Mouse (Mus musculus) testis, postnatal 10 days (tissue): ENCODE results near the gene Nupl2.

Experiments
- DNase-seq: peaks from one replicate; pipeline ENCODE4 v3.0.0; 2021; ENCODE audit warnings: low spot score

The Nupl2 gene

GRCm38 (mm10) chr5:24164789-24165445, at the start of gene Nupl2:
Gene Nupl2, plus strand, starts transcription at chr5:24164963.
- peak; percentile 97 for DNase-seq

DNA sequence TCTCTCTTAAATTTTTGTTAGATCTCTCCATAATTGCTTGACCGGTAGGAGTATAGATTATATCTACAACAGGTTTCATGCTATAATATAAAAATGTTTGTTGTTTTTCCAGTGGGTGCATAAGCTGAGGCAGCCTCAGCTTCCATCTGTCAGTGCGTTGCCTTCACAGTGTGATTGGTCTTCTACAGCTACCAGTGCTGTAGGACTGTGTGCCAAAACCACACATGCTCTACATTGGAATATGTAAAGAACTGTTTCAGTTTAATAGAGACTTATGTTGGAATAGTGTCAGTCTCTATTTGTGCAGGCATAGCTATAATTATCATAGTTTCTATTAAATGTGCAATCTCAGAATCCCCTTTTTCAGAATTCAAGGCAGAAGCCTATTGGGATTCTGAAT, 42.5 kb upstream of the Nupl2 start:
- DNase-seq = no peak

DNA sequence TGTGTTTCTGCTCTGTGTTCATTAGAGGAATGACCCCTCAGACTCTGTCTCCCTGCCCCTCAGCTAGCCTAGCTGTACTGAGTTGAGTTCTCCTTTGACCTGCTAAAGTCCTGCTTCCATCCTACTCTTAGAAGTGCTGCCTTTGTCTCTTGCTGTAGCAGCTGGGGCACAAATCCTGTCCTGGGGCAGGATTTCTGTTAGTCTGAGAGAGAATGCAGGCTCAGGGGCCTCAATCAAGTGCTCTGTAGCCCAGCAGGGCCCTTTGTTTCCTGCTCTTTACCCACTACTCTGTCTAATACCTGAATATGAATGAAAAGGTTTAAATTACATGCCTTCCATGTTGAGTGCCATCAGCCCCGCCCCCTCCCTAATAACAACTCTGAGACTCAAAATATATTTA, 40.6 kb upstream of the Nupl2 start:
- DNase-seq = no peak

DNA sequence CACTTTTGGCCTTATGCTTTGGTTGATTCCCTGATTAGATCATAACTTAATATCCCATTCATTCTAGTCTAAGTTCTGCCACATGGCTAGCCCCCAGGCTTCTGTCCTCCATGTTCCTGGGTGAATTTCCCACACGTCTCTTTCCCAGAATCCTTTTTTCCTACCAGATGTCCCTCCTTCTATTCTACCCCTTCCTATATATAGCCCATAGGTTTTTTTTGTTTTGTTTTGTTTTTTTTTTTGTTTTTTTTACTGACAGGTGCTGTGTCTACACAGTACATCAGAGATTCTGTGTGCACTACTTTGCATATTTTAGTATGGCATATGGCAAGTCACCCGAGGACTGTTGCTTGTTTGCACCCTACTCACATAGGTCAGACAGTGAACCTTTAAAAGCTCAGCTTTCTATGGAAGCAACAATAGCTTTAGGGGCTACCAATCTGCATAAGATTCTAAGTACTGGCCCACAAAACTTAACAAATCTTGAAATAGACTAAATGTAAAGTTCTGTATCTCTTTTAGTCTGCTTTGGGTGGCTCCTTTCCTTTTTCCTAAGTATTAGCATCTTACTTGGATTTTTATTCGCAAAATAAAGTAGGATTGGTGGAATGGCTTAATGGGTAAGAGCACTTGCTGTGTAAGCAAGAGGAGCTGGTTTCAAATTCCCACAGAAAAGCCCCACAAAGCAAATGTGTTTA, 40.0 kb upstream of the Nupl2 start:
- DNase-seq = no peak

GRCm38 (mm10) chr5:24125910-24126636, 38.7 kb upstream of the Nupl2 start:
- no peak for DNase-seq

GRCm38 (mm10) chr5:24126967-24127366, 37.8 kb upstream of the Nupl2 start:
- no peak for DNase-seq

- DNase-seq = no peak
Measured at GRCm38 (mm10) chr5:24146964-24147363, 17.8 kb upstream of the Nupl2 start.

DNA sequence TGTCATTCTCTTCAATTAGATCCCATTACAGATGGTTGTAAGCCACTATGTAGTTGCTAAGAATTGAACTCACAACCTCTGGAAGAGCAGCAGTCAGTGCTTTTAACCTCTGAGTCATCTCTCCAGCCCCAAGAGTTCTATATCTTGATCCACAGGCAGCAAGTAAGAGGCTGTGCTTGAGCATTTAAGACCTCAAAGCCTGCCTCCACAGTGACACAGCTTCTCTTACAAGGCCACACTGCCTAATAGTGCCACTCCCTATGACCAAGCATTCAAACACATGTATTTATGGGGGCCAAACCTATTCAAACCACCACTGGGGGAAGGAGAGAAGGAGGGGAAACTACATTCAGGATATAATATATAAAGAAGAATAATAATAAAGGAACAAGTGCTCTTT, 12.6 kb upstream of the Nupl2 start:
- no peak for DNase-seq

DNA sequence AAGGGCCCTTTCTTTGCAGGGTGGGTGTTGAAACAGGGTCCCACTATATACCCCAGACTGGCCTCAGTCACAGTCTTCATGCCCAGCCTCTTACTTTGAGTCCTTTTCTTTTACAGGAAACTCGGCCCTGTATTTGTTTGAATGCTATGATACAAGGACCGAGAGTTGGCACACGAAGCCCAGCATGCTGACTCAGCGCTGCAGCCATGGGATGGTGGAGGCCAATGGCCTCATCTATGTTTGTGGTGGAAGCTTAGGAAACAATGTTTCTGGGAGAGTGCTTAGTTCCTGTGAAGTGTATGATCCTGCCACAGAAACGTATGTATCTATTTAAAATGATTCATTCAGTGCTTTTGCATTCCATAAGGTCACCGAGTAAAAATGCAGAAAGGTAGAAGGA, 8.0 kb upstream of the Nupl2 start:
- DNase-seq = no peak

GRCm38 (mm10) chr5:24167263-24167662, 2.5 kb downstream of the Nupl2 start:
- DNase-seq = no peak

- DNase-seq = no peak
Measured at GRCm38 (mm10) chr5:24169881-24170280, 5.1 kb downstream of the Nupl2 start.

GRCm38 (mm10) chr5:24172092-24172491, 7.3 kb downstream of the Nupl2 start:
- DNase-seq = no peak

- no peak for DNase-seq
Measured at GRCm38 (mm10) chr5:24181514-24182295, 16.9 kb downstream of the Nupl2 start.

- no peak for DNase-seq
Measured at GRCm38 (mm10) chr5:24182296-24182734, 17.6 kb downstream of the Nupl2 start.

GRCm38 (mm10) chr5:24183096-24183495, 18.3 kb downstream of the Nupl2 start:
- DNase-seq = no peak

GRCm38 (mm10) chr5:24184011-24184410, 19.2 kb downstream of the Nupl2 start:
- DNase-seq = no peak

- DNase-seq = no peak
Measured at GRCm38 (mm10) chr5:24188476-24188875, 23.7 kb downstream of the Nupl2 start.

GRCm38 (mm10) chr5:24191821-24192220, 27.1 kb downstream of the Nupl2 start:
- DNase-seq = no peak

DNA sequence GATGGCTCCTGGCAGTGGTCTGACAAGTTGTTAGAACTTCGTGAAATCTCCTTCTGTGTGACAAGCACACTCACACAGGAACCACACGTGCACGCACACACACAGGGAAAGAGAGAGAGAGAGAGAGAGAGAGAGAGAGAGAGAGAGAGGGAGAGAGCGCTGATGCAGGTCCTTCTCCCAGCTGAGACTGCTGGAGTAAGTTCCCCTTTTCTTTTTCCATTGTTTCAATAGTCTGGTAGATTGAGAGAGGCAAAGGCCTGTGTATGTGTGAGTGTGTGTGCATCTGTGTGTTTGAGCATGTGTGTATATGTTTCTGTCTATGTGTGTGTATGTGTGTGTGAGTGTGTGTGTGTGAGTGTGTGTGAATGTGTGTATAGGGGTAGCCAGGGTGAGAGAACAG, 36.2 kb downstream of the Nupl2 start:
- DNase-seq = no peak

GRCm38 (mm10) chr5:24202492-24202891, 37.7 kb downstream of the Nupl2 start:
- DNase-seq = no peak

- no peak for DNase-seq
Measured at GRCm38 (mm10) chr5:24203266-24203665, 38.5 kb downstream of the Nupl2 start.

- DNase-seq = no peak
Measured at GRCm38 (mm10) chr5:24207965-24208364, 43.2 kb downstream of the Nupl2 start.
